11 mouse cellular contexts compared by ENCODE assay signal in genomic region chr17:88505275-88505723, GRCm38 (mm10). TPM values are rescaled to one million over a fixed set of nuclear protein-coding genes. Genes with fewer than 3 reads are reported as not detected.
A peak's percentile ranks its signal among the peaks of the same experiment; 100 is the strongest.
DNase-seq lines count a peak whose midpoint lies in the region; ATAC-seq lines count a peak whose summit lies in the region.
"Had no signal": no experiment of that assay in that cellular context is flagged by ENCODE, and none has a peak within 500 bp of the region (broad histone marks: within the 10 kb centered on the region; RNA-seq: fewer than 3 reads in every experiment).

No protein-coding gene starts in this region.

- no peak overlapping the region for H3K4me3 ChIP-seq in midbrain, embryonic 15.5 days
- H3K4me3 ChIP-seq: heart, embryonic 13.5 days; limb, embryonic 15.5 days had no signal

- no peak overlapping the region for H3K9ac ChIP-seq in midbrain, embryonic 15.5 days
- H3K9ac ChIP-seq: heart, embryonic 13.5 days; limb, embryonic 15.5 days had no signal

- intact Hi-C loops in left cerebral cortex, postnatal 36 days (cut with DNase I) = no loop called here

- no peaks in the 10 kb centered on the region for H3K9me3 ChIP-seq in midbrain, embryonic 15.5 days
- H3K9me3 ChIP-seq: heart, embryonic 13.5 days; limb, embryonic 15.5 days had no signal

- H3K4me1 ChIP-seq in midbrain, embryonic 15.5 days = peaks cover 19% of the 10 kb centered on the region

- H3K27me3 ChIP-seq in midbrain, embryonic 15.5 days (replicated peaks) = no peaks in the 10 kb centered on the region
- H3K27me3 ChIP-seq: heart, embryonic 13.5 days; limb, embryonic 15.5 days had no signal

- ATAC-seq in midbrain, embryonic 15.5 days (replicated peaks) = peak; percentile 66
- ATAC-seq: CD4-positive, CD25-positive, alpha-beta regulatory T cell, adult 4 months had no signal

- DNase-seq in left cerebral cortex, adult 9 months (ENCODE audit: low spot score in 2 of 2) = peak; percentile 16 to 26
- DNase-seq in left cerebral cortex, postnatal 36 days (ENCODE audit: low spot score in 2 of 2) = no peak
- DNase-seq in cerebellum, adult 11 months = peak; percentile 80
- peak; percentile 21 to 44 for DNase-seq in frontal cortex, adult 2 months (ENCODE audit: extremely low spot score in 1 of 2, low spot score in 1 of 2)
- no peak for DNase-seq in c-Kit-positive CD71-positive TER-119-positive erythroid progenitor cells, embryonic 14.5 days (ENCODE audit: low spot score)
- DNase-seq in gastrocnemius, postnatal 10 days = no peak
- no peak for DNase-seq in gastrocnemius, adult 8-10 months (ENCODE audit: low spot score in 2 of 2)

- WGBS in midbrain, embryonic 15.5 days = 32% methylated on average over 10 of the region's 10 CpGs

- H3K4me2 ChIP-seq in midbrain, embryonic 15.5 days = no peak overlapping the region
- H3K4me2 ChIP-seq: heart, embryonic 13.5 days; limb, embryonic 15.5 days had no signal

- no peak overlapping the region for H3K27ac ChIP-seq in midbrain, embryonic 15.5 days
- H3K27ac ChIP-seq: heart, embryonic 13.5 days; limb, embryonic 15.5 days had no signal

- no peaks in the 10 kb centered on the region for H3K36me3 ChIP-seq in midbrain, embryonic 15.5 days (replicated peaks)
- H3K36me3 ChIP-seq: heart, embryonic 13.5 days; limb, embryonic 15.5 days had no signal

RNA-seq across cellular contexts. Expression of gene Ppp1r21, which starts 24.6 kb away (rescaled TPM):
- total RNA-seq in left cerebral cortex, postnatal 36 days (2021) = 10 to 100 TPM; 79.7 to 81.5 TPM
- 79.6 and 82.5 TPM in 2 replicates for polyA plus RNA-seq in frontal cortex, adult 2 months (2012; rRNA removed)
- polyA plus RNA-seq in midbrain, embryonic 15.5 days (2015; fragmentation: Nextera tagmentation; extraction: Ambion mirVana) = 38.3 and 38.5 TPM in 2 replicates
- 10 to 100 TPM in 1 of 2 experiments, 1 to 10 TPM in 1; 9.4 to 15.6 TPM for total RNA-seq in gastrocnemius, postnatal 10 days (2021)
- total RNA-seq in gastrocnemius, adult 8-10 months (2022) = 1 to 10 TPM; 5.5 to 6.8 (median 6.0) TPM

Comparison
In these comparisons a context has a peak if more than half of its experiments do, and no peak if none do; other contexts are left out.
1. DNase-seq: peak in left cerebral cortex, adult 9 months (2 of 2), cerebellum, adult 11 months (single experiment) and frontal cortex, adult 2 months (2 of 2); none in left cerebral cortex, postnatal 36 days (0 of 2), c-Kit-positive CD71-positive TER-119-positive erythroid progenitor cells, embryonic 14.5 days (single experiment), gastrocnemius, postnatal 10 days (single experiment) and gastrocnemius, adult 8-10 months (0 of 2).
2. RNA of gene Ppp1r21, which starts 24.6 kb away (total RNA-seq): 79.7 to 81.5 TPM in left cerebral cortex, postnatal 36 days; 9.4 to 15.6 TPM in gastrocnemius, postnatal 10 days and 5.5 to 6.8 TPM in gastrocnemius, adult 8-10 months; every median in the first group is over 4 times any median in the second.